Mouse (Mus musculus) neural tube, embryonic 15.5 days (tissue): ENCODE data around the gene Olfr782. TPM values are rescaled to one million over a fixed set of nuclear protein-coding genes. Genes with fewer than 3 reads are reported as not detected.

Experiments used
- polyA plus RNA-seq: library from polyadenylated mRNA; unstranded; fragments of >200 nt; fragmentation: Nextera tagmentation; extraction: Ambion mirVana; gene quantifications from 2 replicates; pipeline ENCODE4 v1.2.1, GENCODE M21; 2015

Olfr782 gene
- polyA plus RNA-seq, 1 experiment from 2014 or later: not detected

Other genes starting within 250 kb of the Olfr782 start
- not detected in 2 replicates for gene Olfr768, start 249.5 kb upstream of the Olfr782 start, polyA plus RNA-seq
- gene Olfr769, start 231.0 kb upstream of the Olfr782 start, polyA plus RNA-seq: not detected in 2 replicates
- not detected in 2 replicates for gene Olfr770, start 209.9 kb upstream of the Olfr782 start, polyA plus RNA-seq
- not detected in 2 replicates for gene Olfr771, start 184.1 kb upstream of the Olfr782 start, polyA plus RNA-seq
- gene Olfr772, start 170.9 kb upstream of the Olfr782 start, polyA plus RNA-seq: not detected in 2 replicates
- gene Olfr773, start 161.4 kb upstream of the Olfr782 start, polyA plus RNA-seq: not detected in 2 replicates
- not detected in 2 replicates for gene Olfr774, start 112.6 kb upstream of the Olfr782 start, polyA plus RNA-seq
- gene Olfr775, start 100.4 kb upstream of the Olfr782 start, polyA plus RNA-seq: not detected in 2 replicates
- gene Olfr776, start 89.7 kb upstream of the Olfr782 start, polyA plus RNA-seq: not detected in 2 replicates
- not detected in 2 replicates for gene Olfr777, start 77.4 kb upstream of the Olfr782 start, polyA plus RNA-seq
- gene Olfr780, start 30.7 kb upstream of the Olfr782 start, polyA plus RNA-seq: not detected in 2 replicates
- not detected in 2 replicates for gene Olfr781, start 20.0 kb upstream of the Olfr782 start, polyA plus RNA-seq
- gene Olfr784, start 35.2 kb downstream of the Olfr782 start, polyA plus RNA-seq: 0.14 TPM in 2 replicates
- not detected in 2 replicates for gene Olfr785, start 56.6 kb downstream of the Olfr782 start, polyA plus RNA-seq
- gene Olfr786, start 78.5 kb downstream of the Olfr782 start, polyA plus RNA-seq: not detected in 2 replicates
- not detected in 2 replicates for gene Olfr787, start 113.0 kb downstream of the Olfr782 start, polyA plus RNA-seq
- not detected in 2 replicates for gene Olfr788, start 122.1 kb downstream of the Olfr782 start, polyA plus RNA-seq
- not detected in 2 replicates for gene Olfr789, start 135.9 kb downstream of the Olfr782 start, polyA plus RNA-seq
- not detected in 2 replicates for gene Olfr790, start 149.6 kb downstream of the Olfr782 start, polyA plus RNA-seq
- not detected in 2 replicates for gene Olfr791, start 172.9 kb downstream of the Olfr782 start, polyA plus RNA-seq
- not detected in 2 replicates for gene Olfr792, start 190.3 kb downstream of the Olfr782 start, polyA plus RNA-seq
- not detected in 2 replicates for gene Olfr794, start 218.8 kb downstream of the Olfr782 start, polyA plus RNA-seq